Comparison of ENCODE assay signal across 7 mouse cellular contexts in the genomic region with DNA sequence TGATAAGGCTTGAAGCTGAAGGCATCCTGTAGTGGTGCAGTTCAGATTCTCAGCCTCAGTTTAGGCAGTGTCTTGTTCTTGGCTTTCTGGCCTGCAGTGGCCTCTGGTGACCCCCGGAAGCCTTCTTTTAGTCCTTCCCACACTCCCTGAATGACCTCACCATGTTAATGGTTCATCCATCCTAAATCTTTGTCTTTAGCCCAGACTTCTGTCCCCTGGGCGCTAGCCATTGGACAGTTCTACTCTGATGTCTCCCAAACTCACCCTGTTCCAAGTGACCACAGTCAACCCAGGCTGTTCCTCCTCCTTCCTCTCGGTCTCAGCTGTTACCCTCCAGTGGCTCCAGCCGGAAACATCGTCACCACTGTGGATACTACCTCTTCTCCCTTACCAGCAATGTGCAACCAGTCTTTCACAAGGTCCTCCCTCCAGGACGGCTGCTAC. TPM values are rescaled to one million over a fixed set of nuclear protein-coding genes. Genes with fewer than 3 reads are reported as not detected.
DNase-seq lines count a peak whose midpoint lies in the region; ATAC-seq and TF ChIP-seq lines count a peak whose summit lies in the region.

No protein-coding gene starts in this region.

- peaks cover 18% of the 10 kb centered on the region for H3K4me1 ChIP-seq in hindbrain, embryonic 14.5 days (replicated peaks; ENCODE audit: control insufficient read depth, insufficient read depth, low read length)
- H3K4me1 ChIP-seq in liver, embryonic 14.5 days (replicated peaks; ENCODE audit: control insufficient read depth in 2 of 2, insufficient read depth in 2 of 2, low read length in 1 of 2): peaks cover 3 to 15% of the 10 kb centered on the region in 2 experiments; a peak in 2 of 4 replicates
- H3K4me1 ChIP-seq in neural tube, embryonic 12.5 days: peaks cover 17% of the 10 kb centered on the region

- H3K9me3 ChIP-seq in hindbrain, embryonic 14.5 days (ENCODE audit: control insufficient read depth, low read length): no peaks in the 10 kb centered on the region
- H3K9me3 ChIP-seq in liver, embryonic 14.5 days (ENCODE audit: control insufficient read depth, low read length): no peaks in the 10 kb centered on the region
- H3K9me3 ChIP-seq in neural tube, embryonic 12.5 days: no peaks in the 10 kb centered on the region

- peak overlapping the region; percentile 69 for H3K4me3 ChIP-seq in gastrocnemius, adult 2 months
- H3K4me3 ChIP-seq in hindbrain, embryonic 14.5 days (replicated peaks; ENCODE audit: low read length): peak overlapping the region; percentile 17; the same call in 1 of the 2 replicates
- H3K4me3 ChIP-seq in liver, embryonic 14.5 days (ENCODE audit: insufficient read depth in 1 of 2, low read depth in 2 of 2, low read length in 2 of 2): peak overlapping the region in 1 of 2 experiments; percentile 39; a peak in 2 of 4 replicates
- H3K4me3 ChIP-seq in neural tube, embryonic 12.5 days: no peak overlapping the region

- peak overlapping the region; percentile 86 for H3K27ac ChIP-seq in gastrocnemius, adult 2 months
- peak overlapping the region; percentile 69; the same call in 1 of the 2 replicates for H3K27ac ChIP-seq in hindbrain, embryonic 14.5 days
- H3K27ac ChIP-seq in liver, embryonic 14.5 days: no peak overlapping the region
- no peak overlapping the region for H3K27ac ChIP-seq in neural tube, embryonic 12.5 days

- H3K4me2 ChIP-seq in hindbrain, embryonic 14.5 days (replicated peaks): peak overlapping the region; percentile 56
- H3K4me2 ChIP-seq in liver, embryonic 14.5 days (ENCODE audit: low read depth): peak overlapping the region; percentile 74
- peak overlapping the region; percentile 60 for H3K4me2 ChIP-seq in neural tube, embryonic 12.5 days (replicated peaks)

- whole genome bisulfite sequencing in hindbrain, embryonic 14.5 days: 73% methylated on average over 6 of the region's 6 CpGs
- 47% methylated on average over 6 of the region's 6 CpGs for WGBS in liver, embryonic 14.5 days (ENCODE audit: insufficient replicate concordance)
- 69% methylated on average over 6 of the region's 6 CpGs for WGBS in neural tube, embryonic 12.5 days

- H3K36me3 ChIP-seq in hindbrain, embryonic 14.5 days (replicated peaks; ENCODE audit: control insufficient read depth, insufficient read depth): peaks cover 42% of the 10 kb centered on the region
- H3K36me3 ChIP-seq in liver, embryonic 14.5 days (replicated peaks; ENCODE audit: control insufficient read depth, insufficient read depth, low read depth): peaks cover 67% of the 10 kb centered on the region
- peaks cover 56% of the 10 kb centered on the region for H3K36me3 ChIP-seq in neural tube, embryonic 12.5 days

- peak; percentile 62 for ATAC-seq in common myeloid progenitor, adult 5-6 weeks (replicated peaks; ENCODE audit: low read depth, poor library complexity, severe bottlenecking)
- no peak; the same call in 1 of the 2 replicates for ATAC-seq in hindbrain, embryonic 14.5 days (ENCODE audit: low FRiP score)
- ATAC-seq in liver, embryonic 14.5 days (ENCODE audit: insufficient read depth): no peak
- no peak for ATAC-seq in neural tube, embryonic 12.5 days (ENCODE audit: low FRiP score, low read depth)

- intact Hi-C loops in gastrocnemius, adult 2 months (cut with DNase I): no loop called here

- no peak for TF ChIP-seq EP300 in liver, embryonic 14.5 days (IDR thresholded peaks at IDR 0.05; ENCODE audit: low read depth)

- H3K9ac ChIP-seq in hindbrain, embryonic 14.5 days: peak overlapping the region; percentile 54
- 0 out of 2 replicates have a peak overlapping the region, but pooled peaks have one; percentile 11 for H3K9ac ChIP-seq in liver, embryonic 14.5 days (replicated peaks)
- H3K9ac ChIP-seq in neural tube, embryonic 12.5 days: peak overlapping the region; percentile 44; the same call in 1 of the 2 replicates

- TF ChIP-seq CTCF in gastrocnemius, adult 2 months (IDR thresholded peaks at IDR 0.05): no peak
- no peak for TF ChIP-seq CTCF in liver, embryonic 14.5 days (IDR thresholded peaks at IDR 0.05; ENCODE audit: low read depth)

- H3K27me3 ChIP-seq in hindbrain, embryonic 14.5 days (ENCODE audit: control insufficient read depth, insufficient read depth, low read length): peaks cover 13% of the 10 kb centered on the region
- no peaks in the 10 kb centered on the region for H3K27me3 ChIP-seq in liver, embryonic 14.5 days (ENCODE audit: control insufficient read depth, insufficient read depth, low read length)
- H3K27me3 ChIP-seq in neural tube, embryonic 12.5 days (replicated peaks): peaks cover 12% of the 10 kb centered on the region

- DNase-seq in gastrocnemius, adult 2 months: peak; percentile 76
- DNase-seq in hindbrain, embryonic 14.5 days (ENCODE audit: low spot score): no peak
- no peak for DNase-seq in liver, embryonic 14.5 days (ENCODE audit: low read depth in 3 of 3, low spot score in 3 of 3)
- no peak for DNase-seq in cerebellum, adult 9-10 months
- no peak for DNase-seq in right cerebral cortex, adult 2 months (ENCODE audit: low spot score in 2 of 2)

RNA-seq across cellular contexts. Expression of a gene that starts 12.0 kb away (rescaled TPM):
- total RNA-seq in common myeloid progenitor, adult 5-6 weeks (2017): 34.8 and 44.1 TPM in 2 replicates
- 10 to 100 TPM; 14.6 to 14.7 TPM for total RNA-seq in gastrocnemius, adult 2 months (2021)
- 30.2 and 31.0 TPM in 2 replicates for polyA plus RNA-seq in hindbrain, embryonic 14.5 days (2014; fragmentation: Nextera tagmentation; extraction: Ambion mirVana)
- 14.8 and 19.9 TPM in 2 replicates for polyA plus RNA-seq in liver, embryonic 14.5 days (2012; rRNA removed)
- 18.9 and 21.9 TPM in 2 replicates for polyA plus RNA-seq in liver, embryonic 14.5 days (2014; fragmentation: Nextera tagmentation; extraction: Ambion mirVana)
- 34.7 and 36.7 TPM in 2 replicates for polyA plus RNA-seq in neural tube, embryonic 12.5 days (2016; fragmentation: Nextera tagmentation; extraction: Ambion mirVana)

RNA-seq across cellular contexts. Expression of a gene that starts 14.2 kb away (rescaled TPM):
- total RNA-seq in common myeloid progenitor, adult 5-6 weeks (2017): 23.0 and 113 TPM in 2 replicates
- 10 to 100 TPM in 1 of 2 experiments, 1 to 10 TPM in 1; 10.0 to 11.0 TPM for total RNA-seq in gastrocnemius, adult 2 months (2021)
- 12.7 and 16.2 TPM in 2 replicates for polyA plus RNA-seq in hindbrain, embryonic 14.5 days (2014; fragmentation: Nextera tagmentation; extraction: Ambion mirVana)
- polyA plus RNA-seq in liver, embryonic 14.5 days (2012; rRNA removed): 27.5 and 33.2 TPM in 2 replicates
- 14.3 and 18.9 TPM in 2 replicates for polyA plus RNA-seq in liver, embryonic 14.5 days (2014; fragmentation: Nextera tagmentation; extraction: Ambion mirVana)
- polyA plus RNA-seq in neural tube, embryonic 12.5 days (2016; fragmentation: Nextera tagmentation; extraction: Ambion mirVana): 24.8 and 25.7 TPM in 2 replicates

RNA-seq across cellular contexts. Expression of a gene that starts 39.2 kb away (rescaled TPM):
- 18.8 and 21.6 TPM in 2 replicates for total RNA-seq in common myeloid progenitor, adult 5-6 weeks (2017)
- 10 to 100 TPM in 1 of 2 experiments, 1 to 10 TPM in 1; 8.7 to 11.8 TPM for total RNA-seq in gastrocnemius, adult 2 months (2021)
- 11.4 and 11.5 TPM in 2 replicates for polyA plus RNA-seq in hindbrain, embryonic 14.5 days (2014; fragmentation: Nextera tagmentation; extraction: Ambion mirVana)
- polyA plus RNA-seq in liver, embryonic 14.5 days (2012; rRNA removed): 13.7 and 14.5 TPM in 2 replicates
- polyA plus RNA-seq in liver, embryonic 14.5 days (2014; fragmentation: Nextera tagmentation; extraction: Ambion mirVana): 9.1 and 10.8 TPM in 2 replicates
- 22.4 and 28.9 TPM in 2 replicates for polyA plus RNA-seq in neural tube, embryonic 12.5 days (2016; fragmentation: Nextera tagmentation; extraction: Ambion mirVana)

RNA-seq across cellular contexts. Expression of a gene that starts 39.3 kb away (rescaled TPM):
- 56.7 and 74.3 TPM in 2 replicates for total RNA-seq in common myeloid progenitor, adult 5-6 weeks (2017)
- 10 to 100 TPM; 20.9 to 23.7 TPM for total RNA-seq in gastrocnemius, adult 2 months (2021)
- 38.4 and 41.0 TPM in 2 replicates for polyA plus RNA-seq in hindbrain, embryonic 14.5 days (2014; fragmentation: Nextera tagmentation; extraction: Ambion mirVana)
- polyA plus RNA-seq in liver, embryonic 14.5 days (2012; rRNA removed): 21.0 and 25.6 TPM in 2 replicates
- 8.5 and 10.0 TPM in 2 replicates for polyA plus RNA-seq in liver, embryonic 14.5 days (2014; fragmentation: Nextera tagmentation; extraction: Ambion mirVana)
- polyA plus RNA-seq in neural tube, embryonic 12.5 days (2016; fragmentation: Nextera tagmentation; extraction: Ambion mirVana): 67.4 and 73.3 TPM in 2 replicates

RNA-seq across cellular contexts. Expression of a gene that starts 39.4 kb away (rescaled TPM):
- 18.0 and 19.8 TPM in 2 replicates for total RNA-seq in common myeloid progenitor, adult 5-6 weeks (2017)
- 10 to 100 TPM; 12.6 to 14.0 TPM for total RNA-seq in gastrocnemius, adult 2 months (2021)
- 28.3 and 32.1 TPM in 2 replicates for polyA plus RNA-seq in hindbrain, embryonic 14.5 days (2014; fragmentation: Nextera tagmentation; extraction: Ambion mirVana)
- 19.8 and 25.9 TPM in 2 replicates for polyA plus RNA-seq in liver, embryonic 14.5 days (2012; rRNA removed)
- 9.1 and 9.8 TPM in 2 replicates for polyA plus RNA-seq in liver, embryonic 14.5 days (2014; fragmentation: Nextera tagmentation; extraction: Ambion mirVana)
- polyA plus RNA-seq in neural tube, embryonic 12.5 days (2016; fragmentation: Nextera tagmentation; extraction: Ambion mirVana): 30.3 and 32.4 TPM in 2 replicates

Comparison
In these comparisons a context has a peak if more than half of its experiments do, and no peak if none do; other contexts are left out.
1. H3K27ac ChIP-seq: peak in gastrocnemius, adult 2 months (single experiment) and hindbrain, embryonic 14.5 days (single experiment); none in liver, embryonic 14.5 days (single experiment) and neural tube, embryonic 12.5 days (single experiment).
2. Peak in every context shown above with its lines, with median percentiles within 50 percentile points of each other: H3K4me2 ChIP-seq and H3K9ac ChIP-seq.